Mouse (Mus musculus) neural tube, embryonic 12.5 days (tissue): ENCODE measurements around the gene Gm5767. TPM values are rescaled to one million over a fixed set of nuclear protein-coding genes. Genes with fewer than 3 reads are reported as not detected.
A peak's percentile ranks its signal among the peaks of the same experiment; 100 is the strongest.

Experiments
- ATAC-seq: fragments of 200-750 bp; cut with Nextera tagmentation; 2 replicates; pipeline ENCODE4 v1.8.0; 2017; ENCODE audit warnings: low read depth, mild to moderate bottlenecking, moderate TSS enrichment, moderate library complexity; ENCODE audit not compliant: low FRiP score
- H3K27ac ChIP-seq: fragments of 300-500 bp; sonication (generic); 2 replicates; pipeline ENCODE4 v1.5.1; 2016
- H3K27me3 ChIP-seq: fragments of 300-500 bp; sonication (generic); replicated peaks from 2 replicates; pipeline ENCODE4 v1.6.1; 2016; ENCODE audit warnings: mild to moderate bottlenecking
- H3K36me3 ChIP-seq: fragments of 300-500 bp; sonication (generic); 2 replicates; pipeline ENCODE4 v1.6.1; 2016; ENCODE audit warnings: mild to moderate bottlenecking
- H3K4me1 ChIP-seq: fragments of 300-500 bp; sonication (generic); 2 replicates; pipeline ENCODE4 v1.6.1; 2016
- H3K4me2 ChIP-seq: fragments of 300-500 bp; sonication (generic); replicated peaks from 2 replicates; pipeline ENCODE4 v1.6.1; 2016; ENCODE audit warnings: mild to moderate bottlenecking
- H3K4me3 ChIP-seq: fragments of 300-500 bp; sonication (generic); 2 replicates; pipeline ENCODE4 v1.5.1; 2016
- H3K9ac ChIP-seq: fragments of 300-500 bp; sonication (generic); 2 replicates; pipeline ENCODE4 v1.6.1; 2016; ENCODE audit warnings: mild to moderate bottlenecking
- H3K9me3 ChIP-seq: fragments of 300-500 bp; sonication (generic); 2 replicates; pipeline ENCODE4 v1.6.1; 2016; ENCODE audit warnings: mild to moderate bottlenecking
- WGBS: fragments of 180-500 bp; shearing (Covaris S2); methylation state at CpG from one replicate; pipeline ENCODE4 v1.1.7; 2016; 5-methylcytosine and 5-hydroxymethylcytosine counted together
- polyA plus RNA-seq: library from polyadenylated mRNA; unstranded; fragments of >200 nt; fragmentation: Nextera tagmentation; extraction: Ambion mirVana; gene quantifications from 2 replicates; pipeline ENCODE4 v1.2.1, GENCODE M21; 2016

Gene Gm5767
- polyA plus RNA-seq, 1 experiment from 2014 or later, result not detected

GRCm38 (mm10) chr16:8686121-8686870 lies 5.7 kb downstream of the Gm5767 start:
- Histone ChIP-seq H3K9me3 (no peaks in the 10 kb centered on the region), H3K36me3 (peaks cover 37% of the 10 kb centered on the region), H3K4me3 (no peak overlapping the region), H3K4me1 (no peaks in the 10 kb centered on the region), H3K4me2 (no peak overlapping the region), H3K27me3 (no peaks in the 10 kb centered on the region), H3K9ac (no peak overlapping the region), H3K27ac (no peak overlapping the region)
- 0 out of 2 replicates have a peak, but pooled peaks have one; percentile 30 for ATAC-seq
- whole genome bisulfite sequencing, result 67% methylated on average over 7 of the region's 7 CpGs

DNA sequence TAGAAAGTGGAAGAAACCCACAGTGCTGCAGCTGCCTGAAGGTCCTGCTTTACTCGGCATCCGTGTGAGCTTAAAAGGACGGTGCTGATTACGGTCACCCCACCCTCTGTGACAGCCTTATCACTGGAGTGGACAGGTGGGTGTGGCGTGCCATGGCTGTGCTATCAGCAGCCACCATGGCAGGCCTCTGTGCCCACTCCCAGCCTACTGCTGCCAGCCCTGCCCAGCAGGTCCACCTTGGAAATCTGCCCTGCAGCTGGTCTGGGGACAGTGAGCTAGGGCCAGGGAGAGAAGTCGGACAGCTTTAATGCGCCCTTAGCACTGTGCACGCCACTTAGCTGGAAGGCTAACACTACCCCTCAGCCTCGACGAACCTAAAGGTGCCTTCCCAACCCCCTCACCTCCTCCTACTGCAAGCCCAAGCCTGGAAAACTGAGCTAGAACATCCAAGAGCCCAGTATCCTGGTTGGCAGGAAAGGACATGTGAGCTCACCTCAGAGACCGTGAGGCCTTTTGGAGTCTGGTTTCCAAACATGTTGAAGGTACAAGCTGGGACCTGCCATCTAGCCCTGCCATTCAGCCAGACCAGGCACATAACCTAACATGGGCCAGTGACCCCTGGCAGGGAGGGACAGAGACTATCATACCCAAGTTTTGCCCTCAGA lies 6.4 kb downstream of the Gm5767 start:
- Histone ChIP-seq H3K4me1 (no peaks in the 10 kb centered on the region), H3K4me2 (no peak overlapping the region), H3K9ac (no peak overlapping the region), H3K4me3 (no peak overlapping the region), H3K27me3 (no peaks in the 10 kb centered on the region), H3K9me3 (no peaks in the 10 kb centered on the region), H3K36me3 (peaks cover 44% of the 10 kb centered on the region), H3K27ac (no peak overlapping the region)
- no peak for ATAC-seq
- WGBS, result 85% methylated on average over 11 of the region's 11 CpGs

GRCm38 (mm10) chr16:8687559-8688112 lies 7.1 kb downstream of the Gm5767 start:
- no peak overlapping the region for H3K4me2 ChIP-seq
- no peaks in the 10 kb centered on the region for H3K9me3 ChIP-seq
- no peak overlapping the region for H3K9ac ChIP-seq
- no peak overlapping the region for H3K27ac ChIP-seq
- no peaks in the 10 kb centered on the region for H3K4me1 ChIP-seq
- H3K36me3 ChIP-seq, result peaks cover 51% of the 10 kb centered on the region
- no peaks in the 10 kb centered on the region for H3K27me3 ChIP-seq
- ATAC-seq, result no peak
- H3K4me3 ChIP-seq, result no peak overlapping the region

DNA sequence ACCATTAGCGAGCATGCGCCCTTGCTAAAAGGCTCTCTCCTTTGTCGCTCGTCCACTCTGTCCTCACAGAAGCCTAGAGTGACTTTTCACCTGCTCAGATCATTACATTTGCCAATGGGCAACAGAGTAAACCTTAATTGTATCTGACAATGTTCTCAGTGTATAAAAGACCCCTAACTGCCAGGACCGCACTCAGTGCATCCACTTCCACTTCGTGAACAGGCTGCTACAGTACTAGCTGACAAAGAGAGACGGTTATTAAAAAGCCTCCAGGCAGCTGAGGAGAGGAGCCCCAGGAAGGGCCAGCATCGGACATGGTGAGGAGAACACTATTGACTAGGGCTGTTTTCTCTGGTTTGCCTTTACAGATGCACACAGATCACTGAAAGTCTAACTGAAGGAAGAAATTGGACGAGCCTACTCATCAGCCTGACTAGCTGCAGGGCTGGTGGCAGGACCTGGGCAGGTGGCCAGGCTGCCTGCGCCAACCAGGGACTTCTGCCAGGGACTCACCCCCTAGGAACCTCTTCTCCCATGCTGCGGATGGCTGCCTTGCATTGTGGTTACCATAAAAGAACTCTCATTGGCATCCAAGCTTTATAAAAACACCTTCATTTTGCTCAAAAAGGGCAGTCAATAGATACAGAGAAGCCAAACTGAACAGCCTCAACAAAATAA lies 9.5 kb downstream of the Gm5767 start:
- no peak overlapping the region for H3K4me3 ChIP-seq
- H3K4me1 ChIP-seq, result no peaks in the 10 kb centered on the region
- no peaks in the 10 kb centered on the region for H3K27me3 ChIP-seq
- no peak overlapping the region for H3K27ac ChIP-seq
- no peak for ATAC-seq
- no peak overlapping the region for H3K9ac ChIP-seq
- H3K36me3 ChIP-seq, result peaks cover 68% of the 10 kb centered on the region
- WGBS, result 92% methylated on average over 11 of the region's 11 CpGs
- H3K4me2 ChIP-seq, result no peak overlapping the region
- no peaks in the 10 kb centered on the region for H3K9me3 ChIP-seq

DNA sequence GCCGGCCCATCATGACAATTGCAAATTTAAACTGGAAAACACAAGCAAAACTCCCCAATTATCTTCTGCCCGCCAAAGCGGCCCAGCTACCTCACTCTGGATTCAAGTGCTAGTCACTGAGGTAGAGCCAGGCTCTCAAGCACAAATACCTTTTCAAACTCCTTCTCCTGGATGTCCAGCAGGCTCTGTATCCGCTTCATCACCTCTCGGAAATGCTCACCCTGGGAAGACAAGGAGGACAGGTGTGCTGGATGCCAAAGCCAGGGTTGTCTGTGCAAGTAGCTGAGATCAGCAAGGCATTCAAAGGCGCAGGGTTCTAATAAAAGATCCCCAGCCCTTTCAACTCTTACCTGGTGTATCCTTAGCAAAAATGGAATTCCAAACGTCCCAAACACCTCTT lies 10.6 kb downstream of the Gm5767 start:
- no peak overlapping the region for H3K9ac ChIP-seq
- 93% methylated on average over 7 of the region's 7 CpGs for WGBS
- no peaks in the 10 kb centered on the region for H3K27me3 ChIP-seq
- no peak overlapping the region for H3K4me3 ChIP-seq
- no peak overlapping the region for H3K4me2 ChIP-seq
- ATAC-seq, result no peak
- no peak overlapping the region for H3K27ac ChIP-seq
- H3K9me3 ChIP-seq, result no peaks in the 10 kb centered on the region
- no peaks in the 10 kb centered on the region for H3K4me1 ChIP-seq
- peaks cover 76% of the 10 kb centered on the region for H3K36me3 ChIP-seq

- Histone ChIP-seq H3K4me2 (no peak overlapping the region), H3K4me3 (no peak overlapping the region), H3K9ac (no peak overlapping the region), H3K27me3 (no peaks in the 10 kb centered on the region), H3K36me3 (peaks cover 91% of the 10 kb centered on the region), H3K4me1 (no peaks in the 10 kb centered on the region), H3K27ac (no peak overlapping the region), H3K9me3 (no peaks in the 10 kb centered on the region)
- 95% methylated on average over 8 of the region's 8 CpGs for WGBS
- no peak for ATAC-seq
Measured at GRCm38 (mm10) chr16:8699556-8699955, 19.0 kb downstream of the Gm5767 start.

- ATAC-seq, result no peak
- Histone ChIP-seq H3K4me1 (no peaks in the 10 kb centered on the region), H3K9me3 (no peaks in the 10 kb centered on the region), H3K36me3 (peaks cover 89% of the 10 kb centered on the region), H3K4me2 (no peak overlapping the region), H3K27me3 (no peaks in the 10 kb centered on the region), H3K9ac (no peak overlapping the region), H3K27ac (no peak overlapping the region), H3K4me3 (no peak overlapping the region)
- 95% methylated on average over 3 of the region's 3 CpGs for WGBS
Measured at GRCm38 (mm10) chr16:8700586-8700985, 20.0 kb downstream of the Gm5767 start.

DNA sequence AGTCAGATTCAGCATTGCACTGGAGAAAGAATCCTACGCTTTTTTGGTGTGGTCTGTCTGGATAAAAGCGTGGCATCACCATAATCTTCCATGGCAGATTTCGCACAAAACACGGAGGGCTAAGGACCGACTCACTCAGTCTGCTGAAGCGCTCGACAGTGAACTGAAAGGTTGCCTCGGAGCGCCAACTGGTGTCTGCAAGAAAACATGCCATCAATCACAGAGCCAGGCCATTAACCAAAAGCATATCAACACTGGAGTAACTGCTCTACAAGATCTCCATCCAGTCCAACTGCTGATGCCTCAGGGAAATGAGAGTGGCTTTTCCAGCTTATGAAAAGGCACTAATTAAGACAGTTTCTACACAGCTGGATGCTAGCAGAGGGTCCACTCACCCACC lies 31.4 kb downstream of the Gm5767 start:
- Histone ChIP-seq H3K4me2 (no peak overlapping the region), H3K9me3 (no peaks in the 10 kb centered on the region), H3K27ac (no peak overlapping the region), H3K4me1 (0 out of 2 replicates have a peak, but pooled peaks cover 3% of the 10 kb centered on the region), H3K9ac (no peak overlapping the region), H3K4me3 (no peak overlapping the region), H3K27me3 (no peaks in the 10 kb centered on the region), H3K36me3 (peaks cover 86% of the 10 kb centered on the region)
- 48% methylated on average over 9 of the region's 9 CpGs for WGBS
- no peak for ATAC-seq

- no peak for ATAC-seq
- H3K27me3 ChIP-seq, result no peaks in the 10 kb centered on the region
- no peak overlapping the region for H3K4me3 ChIP-seq
- H3K36me3 ChIP-seq, result peaks cover 58% of the 10 kb centered on the region
- no peak overlapping the region for H3K9ac ChIP-seq
- 90% methylated on average over 5 of the region's 5 CpGs for WGBS
- no peak overlapping the region for H3K27ac ChIP-seq
- H3K9me3 ChIP-seq, result no peaks in the 10 kb centered on the region
- no peak overlapping the region for H3K4me2 ChIP-seq
- peaks cover 7% of the 10 kb centered on the region; the same call in 1 of the 2 replicates for H3K4me1 ChIP-seq
Measured at GRCm38 (mm10) chr16:8714851-8715250, 34.3 kb downstream of the Gm5767 start.

- H3K27ac ChIP-seq, result no peak overlapping the region
- no peak overlapping the region for H3K4me3 ChIP-seq
- 75% methylated on average over 10 of the region's 10 CpGs for WGBS
- H3K9ac ChIP-seq, result no peak overlapping the region
- ATAC-seq, result no peak
- H3K9me3 ChIP-seq, result no peaks in the 10 kb centered on the region
- H3K4me2 ChIP-seq, result no peak overlapping the region
- H3K4me1 ChIP-seq, result peaks cover 7% of the 10 kb centered on the region; the same call in 1 of the 2 replicates
- H3K27me3 ChIP-seq, result no peaks in the 10 kb centered on the region
- peaks cover 50% of the 10 kb centered on the region for H3K36me3 ChIP-seq
Measured at GRCm38 (mm10) chr16:8715513-8716080, 35.0 kb downstream of the Gm5767 start.

- Histone ChIP-seq H3K27ac (no peak overlapping the region), H3K9me3 (no peaks in the 10 kb centered on the region), H3K4me2 (no peak overlapping the region), H3K4me3 (no peak overlapping the region), H3K9ac (no peak overlapping the region), H3K4me1 (peaks cover 7% of the 10 kb centered on the region; the same call in 1 of the 2 replicates), H3K27me3 (no peaks in the 10 kb centered on the region), H3K36me3 (peaks cover 43% of the 10 kb centered on the region)
- 89% methylated on average over 6 of the region's 6 CpGs for WGBS
- ATAC-seq, result no peak
Measured at GRCm38 (mm10) chr16:8716300-8716699, 35.7 kb downstream of the Gm5767 start.

DNA sequence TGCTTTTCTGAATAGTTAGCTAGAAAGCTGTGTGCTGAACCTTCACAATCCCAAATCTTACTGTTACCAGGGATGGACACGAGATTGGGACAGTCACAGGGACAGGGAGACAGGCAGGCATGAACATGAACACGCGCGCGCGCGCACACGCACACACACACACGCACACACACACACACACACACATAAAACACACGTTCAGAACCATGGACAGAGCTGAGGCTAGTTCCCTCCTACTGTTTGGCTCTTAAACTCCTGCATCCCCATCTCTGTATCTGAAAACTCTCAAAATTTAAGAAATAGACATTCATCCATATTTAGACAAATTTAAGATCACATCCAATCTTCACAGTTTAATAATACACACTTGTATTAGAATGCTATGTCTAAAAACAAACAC lies 37.2 kb downstream of the Gm5767 start:
- Histone ChIP-seq H3K27me3 (no peaks in the 10 kb centered on the region), H3K27ac (no peak overlapping the region), H3K9me3 (no peaks in the 10 kb centered on the region), H3K9ac (no peak overlapping the region), H3K4me3 (no peak overlapping the region), H3K36me3 (peaks cover 32% of the 10 kb centered on the region), H3K4me2 (no peak overlapping the region), H3K4me1 (peaks cover 6% of the 10 kb centered on the region; the same call in 1 of the 2 replicates)
- ATAC-seq, result no peak
- 94% methylated on average over 10 of the region's 10 CpGs for WGBS
